9 mouse cellular contexts compared by ENCODE assay signal in genomic region chr15:8761741-8762271, GRCm38 (mm10). TPM values are rescaled to one million over a fixed set of nuclear protein-coding genes. Genes with fewer than 3 reads are reported as not detected.
DNase-seq lines count a peak whose midpoint lies in the region.
"Had no signal": no experiment of that assay in that cellular context is flagged by ENCODE, and none has a peak within 500 bp of the region (broad histone marks: within the 10 kb centered on the region; RNA-seq: fewer than 3 reads in every experiment).

No protein-coding gene starts in this region.

- intact Hi-C loops in left cerebral cortex, postnatal 36 days (cut with DNase I) = no loop called here

- DNase-seq in kidney, postnatal 10 days = peak; percentile 10
- DNase-seq in kidney, postnatal 36 days = no peak
- DNase-seq in c-Kit-positive CD71-positive TER-119-positive erythroid progenitor cells, embryonic 14.5 days (ENCODE audit: low spot score) = peak; percentile 68
- DNase-seq in heart, postnatal 4 days = peak; percentile 18
- peak; percentile 17 for DNase-seq in mesoderm, embryonic 11.5 days (ENCODE audit: low read depth, low spot score)
- no peak for DNase-seq in ovary, postnatal 36 days (ENCODE audit: low spot score)
- DNase-seq in adrenal gland, postnatal 4 days (ENCODE audit: low spot score in 2 of 2) = no peak
- DNase-seq in left cerebral cortex, postnatal 36 days (ENCODE audit: low spot score in 2 of 2) = no peak
- DNase-seq: right cerebral cortex, adult 18-20 months had no signal

RNA-seq across cellular contexts. Expression of gene Slc1a3, which starts 51.2 kb away (rescaled TPM):
- total RNA-seq in heart, postnatal 4 days (2021) = 1 to 10 TPM; 2.3 to 2.8 TPM
- total RNA-seq in adrenal gland, postnatal 4 days (2021) = 10 to 100 TPM in 1 of 2 experiments, 1 to 10 TPM in 1; 8.1 to 11.4 TPM
- total RNA-seq in left cerebral cortex, postnatal 36 days (2021) = 100 to 1,000 TPM; 311 to 320 TPM

Comparison
In these comparisons a context has a peak if more than half of its experiments do, and no peak if none do; other contexts are left out.
1. DNase-seq: peak in kidney, postnatal 10 days (single experiment), c-Kit-positive CD71-positive TER-119-positive erythroid progenitor cells, embryonic 14.5 days (single experiment), heart, postnatal 4 days (single experiment) and mesoderm, embryonic 11.5 days (single experiment); none in kidney, postnatal 36 days (0 of 2), ovary, postnatal 36 days (single experiment), adrenal gland, postnatal 4 days (0 of 2) and left cerebral cortex, postnatal 36 days (0 of 2).
2. RNA of gene Slc1a3, which starts 51.2 kb away (total RNA-seq): 311 to 320 TPM in left cerebral cortex, postnatal 36 days; 8.1 to 11.4 TPM in adrenal gland, postnatal 4 days and 2.3 to 2.8 TPM in heart, postnatal 4 days; every median in the first group is over 10 times any median in the second.